Mouse (Mus musculus): ENCODE results near the gene Nutf2-ps1. TPM values are rescaled to one million over a fixed set of nuclear protein-coding genes. Genes with fewer than 3 reads are reported as not detected.
A peak's percentile ranks its signal among the peaks of the same experiment; 100 is the strongest.

Nutf2-ps1 gene
- polyA plus RNA-seq, 1 experiment from 2014 or later: 121 TPM

DNA sequence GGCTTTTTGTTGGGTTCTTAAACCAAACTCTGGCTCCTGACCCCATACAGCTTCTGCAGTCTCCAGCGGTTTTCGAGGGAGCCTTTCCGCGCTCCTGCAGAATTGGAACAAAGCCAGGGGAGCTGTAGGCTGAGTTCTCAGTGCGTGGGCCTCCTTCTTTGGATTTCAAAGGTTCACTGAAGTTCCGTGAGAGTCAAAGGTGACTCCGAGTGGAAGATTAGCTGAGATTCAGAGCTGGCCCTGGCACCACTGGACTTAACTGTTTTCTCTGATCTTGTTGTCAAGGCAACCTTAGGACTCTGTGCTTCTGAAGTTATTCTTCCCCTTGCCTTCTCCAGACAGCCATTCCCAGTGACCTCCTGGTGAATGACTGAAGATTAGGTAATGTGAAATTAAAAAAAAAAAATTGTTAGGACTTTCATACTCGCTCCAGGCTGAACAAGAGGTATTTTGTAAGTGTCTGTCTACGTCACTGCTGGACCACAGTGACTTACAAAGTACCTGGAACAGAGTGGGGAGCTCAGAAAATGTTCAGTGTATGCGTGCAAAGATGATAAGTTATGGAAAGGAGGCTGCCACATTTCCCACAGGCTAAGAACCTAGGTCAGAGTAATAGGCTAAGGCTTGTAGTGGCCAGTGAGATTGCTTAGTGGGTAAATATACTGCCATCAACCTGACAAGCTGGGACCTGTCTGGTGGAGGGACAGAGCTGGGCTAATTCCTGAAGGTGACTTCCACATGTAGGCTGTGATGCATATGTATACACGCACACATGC, 11.7 kb downstream of the Nutf2-ps1 start:
- Histone ChIP-seq H3K9ac (replicated peaks; ENCODE audit: low read depth) (no peak overlapping the region), H3K9me3 (ENCODE audit: low read length) (no peaks in the 10 kb centered on the region), H3K27ac (ENCODE audit: low read length) (no peak overlapping the region), H3K4me2 (replicated peaks; ENCODE audit: low read depth, low read length) (no peak overlapping the region), H3K4me3 (ENCODE audit: low read depth, low read length) (no peak overlapping the region), H3K4me1 (ENCODE audit: insufficient read depth, low read depth, low read length) (no peaks in the 10 kb centered on the region), H3K27me3 (replicated peaks; ENCODE audit: insufficient read depth, low read length) (no peaks in the 10 kb centered on the region), H3K36me3 (ENCODE audit: insufficient read depth, low read length) (no peaks in the 10 kb centered on the region)
- 33% methylated on average over 11 of the region's 11 CpGs for WGBS
- no peak for TF ChIP-seq CTCF (IDR thresholded peaks at IDR 0.05)
- TF ChIP-seq EP300 (IDR thresholded peaks at IDR 0.05): no peak
- ATAC-seq (peak; percentile 19; the same call in 1 of the 2 replicates), DNase-seq (ENCODE audit: low spot score) (peak; percentile 36)

DNA sequence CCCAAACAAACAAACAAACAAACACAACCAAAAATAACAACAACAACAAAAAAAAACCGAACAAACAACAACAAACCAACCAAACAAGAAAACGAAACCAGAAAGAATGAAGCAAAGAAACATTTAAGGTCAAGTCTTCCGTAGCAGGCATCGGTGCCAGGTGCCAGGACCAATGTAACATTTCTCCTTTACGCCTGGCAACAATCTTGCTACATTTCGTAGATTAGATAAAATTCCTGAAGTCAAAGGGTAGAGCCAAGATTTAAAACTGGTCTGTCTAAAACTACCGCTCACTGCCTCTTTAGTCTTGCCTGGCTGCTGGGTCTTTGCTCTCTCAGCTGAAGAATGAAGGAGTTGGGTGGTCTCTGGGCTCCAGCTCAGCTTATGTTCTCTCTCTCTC, 12.8 kb downstream of the Nutf2-ps1 start:
- DNase-seq (ENCODE audit: low spot score): peak; percentile 56
- H3K9ac ChIP-seq (replicated peaks; ENCODE audit: low read depth): no peak overlapping the region
- H3K9me3 ChIP-seq (ENCODE audit: low read length): no peaks in the 10 kb centered on the region
- TF ChIP-seq EP300 (IDR thresholded peaks at IDR 0.05): 0 out of 2 replicates have a peak, but pooled peaks have one; percentile 42
- no peak for TF ChIP-seq CTCF (IDR thresholded peaks at IDR 0.05)
- 33% methylated on average over 7 of the region's 7 CpGs for WGBS
- H3K27me3 ChIP-seq (replicated peaks; ENCODE audit: insufficient read depth, low read length): no peaks in the 10 kb centered on the region
- H3K4me2 ChIP-seq (replicated peaks; ENCODE audit: low read depth, low read length): peak overlapping the region; percentile 25
- no peak overlapping the region for H3K27ac ChIP-seq (ENCODE audit: low read length)
- ATAC-seq: no peak
- H3K4me3 ChIP-seq (ENCODE audit: low read depth, low read length): no peak overlapping the region
- H3K36me3 ChIP-seq (ENCODE audit: insufficient read depth, low read length): no peaks in the 10 kb centered on the region
- no peaks in the 10 kb centered on the region for H3K4me1 ChIP-seq (ENCODE audit: insufficient read depth, low read depth, low read length)

DNA sequence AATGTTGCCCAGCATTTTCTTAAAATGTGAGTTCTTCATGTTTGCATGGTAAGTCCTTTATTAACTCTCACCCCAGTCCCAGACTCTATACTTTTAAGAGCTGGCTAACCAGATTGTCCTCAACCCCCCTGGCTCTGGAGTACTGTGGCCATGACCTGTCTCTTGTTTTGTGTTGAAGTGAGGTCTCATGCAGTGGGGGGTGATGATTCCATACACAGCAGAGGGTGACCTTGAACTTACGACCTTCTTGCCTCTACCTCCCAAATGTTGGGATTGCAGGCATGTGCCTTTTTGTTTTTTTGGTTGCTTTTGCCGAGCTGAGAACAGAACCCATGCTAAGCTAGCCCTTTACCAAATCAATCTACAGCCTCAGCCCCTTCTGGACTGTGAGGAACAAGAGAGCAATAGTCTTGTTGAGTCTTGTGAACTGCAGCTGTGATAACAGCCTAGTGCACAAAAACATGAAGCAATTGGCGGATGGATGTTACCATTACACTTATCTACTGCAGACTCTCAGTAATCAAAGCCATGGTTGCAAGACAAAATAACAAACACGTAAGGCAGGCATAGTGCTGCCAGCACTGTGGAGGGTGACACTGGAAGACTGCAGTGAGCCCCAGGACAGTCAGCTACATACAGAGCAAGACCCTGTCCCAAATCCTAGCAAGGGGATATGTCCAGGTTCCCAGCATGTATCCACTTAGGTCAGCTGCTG, 13.4 kb downstream of the Nutf2-ps1 start:
- no peaks in the 10 kb centered on the region for H3K9me3 ChIP-seq (ENCODE audit: low read length)
- no peaks in the 10 kb centered on the region for H3K4me1 ChIP-seq (ENCODE audit: insufficient read depth, low read depth, low read length)
- no peak overlapping the region for H3K4me3 ChIP-seq (ENCODE audit: low read depth, low read length)
- TF ChIP-seq CTCF (IDR thresholded peaks at IDR 0.05) (no peak), EP300 (IDR thresholded peaks at IDR 0.05) (no peak)
- H3K9ac ChIP-seq (replicated peaks; ENCODE audit: low read depth): no peak overlapping the region
- H3K36me3 ChIP-seq (ENCODE audit: insufficient read depth, low read length): no peaks in the 10 kb centered on the region
- no peak overlapping the region; the same call in 1 of the 2 replicates for H3K4me2 ChIP-seq (replicated peaks; ENCODE audit: low read depth, low read length)
- DNase-seq (ENCODE audit: low spot score) (no peak), ATAC-seq (peak; percentile 8; the same call in 1 of the 2 replicates)
- 72% methylated on average over 4 of the region's 4 CpGs for WGBS
- no peaks in the 10 kb centered on the region for H3K27me3 ChIP-seq (replicated peaks; ENCODE audit: insufficient read depth, low read length)
- H3K27ac ChIP-seq (ENCODE audit: low read length): no peak overlapping the region

DNA sequence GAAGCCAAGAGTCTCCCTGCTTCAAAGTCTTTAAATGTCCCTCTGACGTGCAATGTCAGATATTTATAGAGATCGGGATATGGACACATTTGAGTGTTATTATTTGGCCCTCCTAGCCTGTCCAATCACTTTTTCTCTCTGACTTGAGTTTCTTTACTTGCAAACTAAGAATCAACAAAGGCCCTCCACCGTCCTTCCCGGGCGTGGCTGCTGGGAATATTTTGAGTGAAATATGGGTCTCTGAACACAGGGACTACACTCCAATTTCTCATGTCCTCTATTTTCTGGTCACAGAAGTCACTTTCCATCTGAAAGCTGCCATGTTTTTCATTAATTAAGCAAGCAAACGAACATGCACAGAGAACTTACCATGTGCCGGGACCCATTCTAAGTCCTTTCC, 14.3 kb downstream of the Nutf2-ps1 start:
- ATAC-seq (no peak), DNase-seq (ENCODE audit: low spot score) (no peak)
- Histone ChIP-seq H3K27me3 (replicated peaks; ENCODE audit: insufficient read depth, low read length) (no peaks in the 10 kb centered on the region), H3K4me2 (replicated peaks; ENCODE audit: low read depth, low read length) (no peak overlapping the region), H3K36me3 (ENCODE audit: insufficient read depth, low read length) (no peaks in the 10 kb centered on the region), H3K9me3 (ENCODE audit: low read length) (no peaks in the 10 kb centered on the region), H3K9ac (replicated peaks; ENCODE audit: low read depth) (no peak overlapping the region), H3K4me1 (ENCODE audit: insufficient read depth, low read depth, low read length) (no peaks in the 10 kb centered on the region), H3K4me3 (ENCODE audit: low read depth, low read length) (no peak overlapping the region), H3K27ac (ENCODE audit: low read length) (no peak overlapping the region)
- TF ChIP-seq CTCF (IDR thresholded peaks at IDR 0.05): no peak
- TF ChIP-seq EP300 (IDR thresholded peaks at IDR 0.05): no peak
- 80% methylated on average over 7 of the region's 7 CpGs for WGBS

DNA sequence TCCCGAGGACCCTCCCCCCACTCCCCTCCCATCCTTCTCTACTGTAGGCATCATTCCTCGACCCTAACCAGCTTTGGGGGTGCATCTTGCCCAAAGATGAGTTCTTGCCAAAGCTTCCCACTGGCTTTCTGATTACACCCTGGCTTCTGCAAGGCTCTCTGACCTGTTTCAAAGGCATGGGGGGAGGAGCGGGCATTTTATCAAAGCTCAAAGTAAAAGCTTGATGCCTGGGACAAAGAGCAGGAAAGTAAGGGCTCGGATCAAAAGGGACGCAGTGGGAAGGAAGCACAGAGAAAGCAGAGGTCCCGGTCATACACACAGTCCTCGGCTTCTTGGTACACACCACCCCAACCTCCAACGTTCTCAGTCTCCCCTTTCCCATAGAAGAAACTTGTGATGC, 14.7 kb downstream of the Nutf2-ps1 start:
- Histone ChIP-seq H3K9ac (replicated peaks; ENCODE audit: low read depth) (no peak overlapping the region), H3K36me3 (ENCODE audit: insufficient read depth, low read length) (no peaks in the 10 kb centered on the region), H3K9me3 (ENCODE audit: low read length) (no peaks in the 10 kb centered on the region), H3K4me2 (replicated peaks; ENCODE audit: low read depth, low read length) (no peak overlapping the region), H3K4me1 (ENCODE audit: insufficient read depth, low read depth, low read length) (no peaks in the 10 kb centered on the region), H3K27me3 (replicated peaks; ENCODE audit: insufficient read depth, low read length) (no peaks in the 10 kb centered on the region), H3K4me3 (ENCODE audit: low read depth, low read length) (no peak overlapping the region), H3K27ac (ENCODE audit: low read length) (no peak overlapping the region)
- 64% methylated on average over 8 of the region's 8 CpGs for WGBS
- DNase-seq (ENCODE audit: low spot score) (no peak), ATAC-seq (no peak)
- TF ChIP-seq EP300 (IDR thresholded peaks at IDR 0.05) (no peak), CTCF (IDR thresholded peaks at IDR 0.05) (no peak)

DNA sequence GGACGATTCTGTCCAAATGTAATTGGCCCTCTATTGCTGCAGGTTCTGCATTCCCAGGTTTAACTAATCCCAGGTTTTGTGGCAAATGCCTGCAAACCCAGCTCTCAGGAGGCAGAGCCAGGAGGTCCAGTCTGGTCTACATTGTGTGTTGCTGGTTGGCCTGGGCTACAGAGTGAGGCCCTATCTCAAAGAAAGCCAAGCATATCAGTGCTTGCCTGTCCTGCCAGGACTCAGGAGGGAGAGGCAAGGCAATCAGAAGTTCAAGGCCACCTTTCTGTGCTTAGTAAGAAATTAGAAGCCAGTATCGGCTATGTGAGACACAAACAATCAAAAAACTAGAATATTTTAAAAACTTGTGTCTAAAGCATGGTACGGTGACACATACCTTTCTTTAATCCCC, 15.7 kb downstream of the Nutf2-ps1 start:
- H3K27ac ChIP-seq (ENCODE audit: low read length): no peak overlapping the region
- H3K36me3 ChIP-seq (ENCODE audit: insufficient read depth, low read length): no peaks in the 10 kb centered on the region
- H3K4me3 ChIP-seq (ENCODE audit: low read depth, low read length): no peak overlapping the region
- no peaks in the 10 kb centered on the region for H3K4me1 ChIP-seq (ENCODE audit: insufficient read depth, low read depth, low read length)
- H3K27me3 ChIP-seq (replicated peaks; ENCODE audit: insufficient read depth, low read length): no peaks in the 10 kb centered on the region
- DNase-seq (ENCODE audit: low spot score): no peak
- no peak for ATAC-seq
- H3K9me3 ChIP-seq (ENCODE audit: low read length): no peaks in the 10 kb centered on the region
- WGBS: 93% methylated on average over 3 of the region's 3 CpGs
- no peak for TF ChIP-seq CTCF (IDR thresholded peaks at IDR 0.05)
- no peak overlapping the region for H3K9ac ChIP-seq (replicated peaks; ENCODE audit: low read depth)
- no peak overlapping the region for H3K4me2 ChIP-seq (replicated peaks; ENCODE audit: low read depth, low read length)

Measured in lung, postnatal 0 days (tissue).